Mouse (Mus musculus) layer of hippocampus, adult 18-20 months (tissue): ENCODE results near the gene Prss32. TPM values are rescaled to one million over a fixed set of nuclear protein-coding genes. Genes with fewer than 3 reads are reported as not detected.
"Not testable (repeated sequence)": the region's sequence is repeated elsewhere in the genome, so short reads cannot be mapped to it uniquely, and the experiment has no call there.

Experiments used
- DNase-seq, 2 experiments: peaks; one replicate each; pipeline ENCODE4 v3.0.0; 2022; ENCODE audit warnings: low spot score in 2 of 2
- microRNA-seq, 2 experiments: library from miRNA; unstranded; fragments of <30 nt; microRNA quantifications; one replicate each; pipeline ENCODE4 v1.2.0; 2021
- total RNA-seq, 2 experiments: library from RNA; stranded (reverse); gene quantifications; 2 replicates each; pipeline ENCODE4 v1.2.3; 2021

Gene Prss32
- total RNA-seq, 2 experiments from 2014 or later = not detected

DNA sequence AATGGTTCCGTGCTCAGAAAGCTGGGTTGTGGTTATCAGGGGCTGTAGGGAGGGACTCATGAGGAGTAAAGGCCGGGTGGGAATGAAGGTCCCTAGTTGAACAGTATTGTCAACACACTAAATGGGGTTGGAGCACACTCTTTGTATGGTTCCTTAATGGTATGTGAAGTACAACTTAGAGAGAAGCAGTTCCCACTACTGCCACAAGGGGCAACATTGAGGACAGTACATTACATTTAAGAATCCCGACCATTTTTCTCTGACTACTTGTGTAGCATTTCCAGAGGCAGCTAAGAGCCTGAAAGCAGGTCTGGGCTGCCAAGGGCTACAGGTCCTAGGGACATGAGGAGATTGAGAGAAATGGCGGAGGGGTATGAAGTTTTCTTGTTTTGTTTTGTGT lies 2.5 kb upstream of the Prss32 start:
- peak in 1 of 2 experiments; percentile 80 for DNase-seq

DNA sequence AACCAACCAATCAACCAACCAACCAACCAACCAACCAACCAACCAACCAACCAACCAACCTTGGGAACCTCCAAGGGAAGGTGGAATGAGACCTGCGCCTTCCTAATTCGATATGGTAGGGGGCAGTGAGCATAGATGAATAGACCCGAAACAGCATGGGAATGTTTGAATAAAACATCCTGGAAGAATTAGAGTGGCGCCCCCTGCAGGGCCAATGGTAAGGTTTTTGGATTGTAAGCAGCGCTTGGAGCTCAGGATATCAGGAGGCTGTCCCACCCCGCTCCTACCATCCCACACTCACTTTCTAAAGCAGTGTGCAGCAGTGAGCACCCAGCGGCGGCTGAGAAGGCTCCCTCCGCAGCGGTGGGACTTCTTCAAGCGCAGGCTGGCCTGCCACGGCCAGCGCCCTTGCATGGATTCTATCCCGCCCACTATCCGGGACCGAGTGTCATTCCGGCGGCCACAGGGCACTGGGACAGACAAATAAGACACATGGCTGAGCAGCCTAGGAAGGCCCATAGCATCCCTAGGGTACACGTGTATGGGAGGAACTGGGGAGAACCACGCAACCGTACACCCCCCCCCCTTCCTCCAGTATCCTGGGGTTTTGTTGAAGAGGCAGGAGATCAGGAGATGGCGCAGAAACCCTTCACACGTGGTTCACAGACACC lies 379 bp upstream of the Prss32 start:
- no peak for DNase-seq

DNA sequence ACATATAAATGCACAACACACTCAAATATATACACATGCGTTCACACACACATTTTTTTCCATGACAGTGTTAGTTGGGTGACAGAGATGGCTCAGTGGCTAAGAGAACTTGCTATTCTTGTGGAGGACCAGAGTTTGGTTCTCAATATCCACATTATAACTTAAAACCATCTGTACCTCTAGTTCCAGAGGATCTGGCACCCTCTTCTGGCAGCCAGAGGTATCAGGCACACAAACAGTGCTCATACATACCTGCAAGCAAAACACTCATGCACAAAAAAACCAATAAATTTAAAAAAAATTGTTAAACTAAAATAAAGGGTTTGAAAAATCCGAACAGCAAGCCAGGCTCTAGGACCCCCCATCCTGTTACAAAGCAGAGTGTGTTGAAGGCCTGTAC lies 6.4 kb downstream of the Prss32 start:
- DNase-seq = no peak

DNA sequence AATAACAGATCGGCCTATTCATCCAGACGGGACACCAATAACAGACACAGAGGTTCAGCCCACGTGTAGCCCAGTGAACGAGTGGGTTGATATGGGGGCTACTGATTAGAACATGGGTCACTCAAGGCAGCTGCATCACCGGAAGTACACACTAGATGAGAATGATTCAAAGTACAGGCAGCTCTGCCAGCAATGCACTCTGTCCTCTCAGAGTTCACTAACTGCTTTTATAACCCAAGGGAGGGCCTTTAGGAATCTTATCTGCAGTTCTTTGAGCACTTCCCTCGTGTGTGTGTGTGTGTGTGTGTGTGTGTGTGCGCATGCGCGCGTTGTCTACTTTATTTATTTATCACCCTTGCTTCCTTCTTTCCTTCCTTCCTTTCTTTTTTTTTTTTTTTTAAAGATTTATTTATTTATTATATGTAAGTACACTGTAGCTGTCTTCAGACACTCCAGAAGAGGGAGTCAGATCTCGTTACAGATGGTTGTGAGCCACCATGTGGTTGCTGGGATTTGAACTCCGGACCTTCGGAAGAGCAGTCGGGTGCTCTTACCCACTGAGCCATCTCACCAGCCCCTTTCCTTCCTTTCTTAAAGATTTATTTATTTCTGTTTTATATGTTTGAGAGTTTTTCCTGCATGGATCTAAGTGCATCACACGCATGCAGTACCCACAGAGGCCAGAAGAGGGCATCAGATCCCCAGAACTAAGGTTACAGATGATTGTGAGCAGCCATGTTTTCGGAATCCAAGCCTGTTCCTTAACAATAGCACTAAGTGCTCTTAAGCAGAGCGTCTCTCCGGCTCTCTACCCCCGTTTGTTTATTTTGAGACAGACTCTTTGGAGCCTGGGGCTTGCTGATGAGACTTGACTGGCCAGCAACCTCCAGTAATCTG lies 7.4 kb downstream of the Prss32 start:
- peak in 1 of 2 experiments; percentile 68 for DNase-seq

DNA sequence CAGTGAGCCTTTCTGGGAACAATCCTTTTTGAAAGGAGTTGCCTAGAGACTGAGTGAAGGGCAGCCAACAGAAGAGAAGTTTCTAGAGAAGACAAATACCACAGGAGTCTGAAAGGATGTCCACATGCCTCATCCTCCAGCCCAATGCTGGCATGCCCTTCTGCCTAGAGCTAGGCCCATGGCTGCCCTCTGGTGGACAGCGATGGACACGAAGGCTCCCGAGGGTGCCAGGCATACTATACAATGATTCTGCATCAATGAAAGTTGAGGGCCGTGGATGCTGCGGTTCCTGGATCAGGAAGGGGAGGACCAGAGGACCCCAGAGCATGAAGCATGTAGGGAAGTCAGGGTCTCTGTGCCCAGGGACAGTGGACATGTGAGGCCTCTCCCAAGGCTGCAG lies 9.6 kb downstream of the Prss32 start:
- DNase-seq = no peak

DNA sequence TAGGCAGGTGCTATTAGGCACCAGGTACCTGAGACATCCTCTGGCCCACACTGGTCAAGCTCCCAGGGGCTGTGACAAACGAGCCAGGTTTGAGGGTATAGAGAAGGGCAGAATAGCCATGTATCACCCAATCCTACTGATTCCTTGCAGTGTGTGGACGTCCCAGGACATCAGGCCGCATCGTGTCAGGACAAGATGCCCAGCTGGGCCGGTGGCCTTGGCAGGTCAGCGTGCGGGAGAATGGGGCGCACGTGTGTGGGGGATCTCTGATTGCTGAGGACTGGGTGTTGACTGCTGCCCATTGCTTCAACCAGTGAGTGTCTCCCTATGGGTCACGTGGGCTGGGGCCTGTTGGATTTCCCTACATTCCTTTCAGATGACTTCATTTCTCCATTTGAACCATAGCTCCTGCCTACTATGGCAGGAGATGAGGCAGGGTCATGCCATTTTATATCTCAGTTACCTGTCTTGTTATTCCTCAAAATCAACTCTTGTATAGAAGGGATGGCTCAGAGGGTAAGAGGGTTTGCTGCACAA lies 10.6 kb downstream of the Prss32 start:
- DNase-seq = no peak

DNA sequence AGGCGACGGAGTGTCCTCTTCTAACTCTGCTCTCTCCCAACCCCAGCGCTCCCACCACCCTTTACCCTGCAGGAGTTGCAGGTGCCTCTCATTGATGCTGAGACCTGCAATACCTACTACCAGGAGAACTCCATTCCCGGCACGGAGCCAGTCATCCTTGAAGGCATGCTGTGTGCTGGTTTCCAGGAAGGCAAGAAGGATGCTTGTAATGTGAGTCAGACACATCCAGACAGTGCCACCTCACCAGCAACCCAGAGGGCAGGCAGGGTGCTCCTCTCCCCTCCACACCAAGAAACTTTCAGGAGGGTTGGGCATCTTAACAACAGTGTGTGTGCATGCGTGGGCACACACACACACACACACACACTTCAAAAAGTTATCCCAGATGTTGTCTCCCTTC lies 13.5 kb downstream of the Prss32 start:
- DNase-seq = no peak

DNA sequence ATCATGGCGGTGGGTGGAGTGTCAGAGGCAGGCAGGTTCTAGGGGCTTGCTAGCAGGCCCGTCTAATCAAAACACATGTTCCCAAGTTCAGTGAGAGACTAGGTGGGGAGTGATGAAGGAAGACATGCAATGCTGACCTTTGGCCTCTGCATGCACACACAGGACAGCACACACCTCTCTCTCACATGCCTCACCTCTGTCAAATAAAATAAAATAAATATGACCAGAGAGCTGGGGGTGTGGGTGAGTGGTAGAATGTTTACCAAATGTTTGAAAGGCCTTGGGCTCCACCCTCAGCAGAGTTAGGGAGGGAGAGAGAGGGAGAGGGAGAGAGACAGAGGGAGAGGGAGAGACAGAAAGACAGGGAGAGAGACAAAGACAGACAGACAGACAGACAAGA lies 14.3 kb downstream of the Prss32 start:
- no peak for DNase-seq

DNA sequence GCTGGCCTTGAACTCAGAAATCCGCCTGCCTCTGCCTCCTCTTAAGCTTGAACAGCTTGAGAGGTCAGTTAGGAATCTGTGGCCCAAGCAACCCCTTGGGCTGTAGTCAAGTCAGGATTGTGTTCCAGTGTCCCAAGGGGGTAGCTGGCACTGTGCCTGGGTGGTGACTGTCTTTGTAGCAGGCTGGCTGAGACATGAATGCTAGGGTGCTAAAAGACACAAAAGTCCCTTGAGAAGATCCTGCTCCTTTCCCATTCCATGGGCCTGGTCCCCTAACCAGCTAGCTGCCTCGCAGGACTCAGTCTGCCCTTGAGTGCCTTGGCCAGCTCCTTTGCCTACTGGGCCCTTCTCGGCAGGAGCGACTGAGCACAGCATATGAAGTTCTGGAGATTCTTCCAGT lies 19.3 kb downstream of the Prss32 start:
- no peak for DNase-seq

DNA sequence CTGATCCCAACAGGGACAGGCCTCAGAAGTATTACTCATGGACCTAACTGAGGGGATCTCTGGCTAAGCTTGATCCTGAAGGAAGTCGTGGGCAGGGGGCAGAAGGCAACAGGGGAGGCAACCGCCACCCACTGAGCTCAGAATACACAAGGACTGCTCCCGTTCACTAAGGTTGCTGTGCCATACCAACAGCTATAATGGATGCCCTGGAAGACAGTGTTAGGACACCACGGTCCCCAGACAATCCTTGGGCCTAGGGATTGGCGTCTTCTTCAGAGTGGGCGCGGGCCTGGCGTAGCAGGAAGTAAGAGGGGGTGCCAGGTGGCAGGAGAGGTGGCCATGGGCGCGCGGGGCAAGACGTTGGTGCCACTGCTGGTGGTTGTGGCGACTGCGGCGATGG lies 24.1 kb downstream of the Prss32 start, which contains the start of gene Prss21:
Gene Prss21 (plus strand): TSS at position 301 of the 400 bp plus-strand sequence.
- no peak for DNase-seq

DNA sequence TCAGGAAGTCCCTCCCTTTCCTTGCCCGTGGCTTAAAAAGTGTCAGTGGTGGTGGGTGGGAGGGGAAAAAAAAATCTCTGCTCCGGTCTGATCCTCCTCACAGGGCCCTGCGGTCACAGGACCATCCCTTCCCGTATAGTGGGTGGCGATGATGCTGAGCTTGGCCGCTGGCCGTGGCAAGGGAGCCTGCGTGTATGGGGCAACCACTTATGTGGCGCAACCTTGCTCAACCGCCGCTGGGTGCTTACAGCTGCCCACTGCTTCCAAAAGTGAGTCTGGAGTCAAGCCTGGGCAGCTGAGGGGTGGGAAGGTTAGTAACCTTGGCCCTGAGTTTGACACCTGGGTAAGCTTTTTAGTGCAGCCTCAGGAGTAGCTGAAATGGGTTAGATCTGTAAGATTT lies 24.9 kb downstream of the Prss32 start:
- DNase-seq = no peak

DNA sequence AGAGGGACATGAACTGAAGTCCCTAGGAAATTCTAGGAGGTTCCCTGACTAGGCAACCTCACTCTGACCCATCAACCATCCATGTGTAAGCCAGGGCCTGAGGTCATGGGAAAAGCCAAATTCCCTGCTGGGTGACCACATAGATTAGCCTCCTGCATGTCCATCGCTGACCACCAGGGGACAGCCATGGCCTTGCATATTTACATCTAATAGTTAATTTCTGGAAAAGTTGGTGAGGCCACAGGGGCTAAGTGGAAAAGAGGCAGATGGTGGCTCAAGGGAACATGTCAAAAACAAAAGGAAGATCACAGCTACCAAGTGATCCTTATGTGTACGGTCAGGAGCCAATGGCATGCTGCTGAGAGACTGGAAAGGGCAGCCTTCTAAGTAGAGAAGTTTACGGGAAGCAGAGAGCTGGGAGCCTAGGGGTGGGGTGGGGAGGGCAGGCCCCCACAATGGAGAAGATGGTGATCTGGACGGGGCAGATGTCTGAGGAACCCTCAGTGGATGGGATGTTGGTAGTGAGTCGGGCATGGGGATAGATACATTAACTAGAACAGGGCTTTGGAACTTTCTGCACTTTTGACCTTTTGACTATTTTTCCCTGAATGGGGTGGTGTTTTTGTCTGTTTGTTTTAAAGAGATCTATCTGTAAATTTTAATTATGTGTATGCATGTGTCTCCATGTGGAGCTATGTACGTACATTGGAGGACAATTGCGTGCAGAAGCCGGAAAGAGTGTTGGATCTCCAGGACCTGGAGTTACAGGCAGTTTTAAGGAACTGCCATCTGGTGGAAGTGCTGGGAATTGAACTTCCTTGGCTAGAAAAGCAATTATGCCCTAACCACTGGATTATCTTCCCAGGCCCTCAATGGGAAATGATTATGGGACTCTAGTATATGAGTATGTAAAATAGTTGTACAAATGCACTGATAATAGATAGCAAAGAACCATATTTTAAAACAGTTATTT lies 30.5 kb downstream of the Prss32 start:
- DNase-seq = peak in 1 of 2 experiments; percentile 50

DNA sequence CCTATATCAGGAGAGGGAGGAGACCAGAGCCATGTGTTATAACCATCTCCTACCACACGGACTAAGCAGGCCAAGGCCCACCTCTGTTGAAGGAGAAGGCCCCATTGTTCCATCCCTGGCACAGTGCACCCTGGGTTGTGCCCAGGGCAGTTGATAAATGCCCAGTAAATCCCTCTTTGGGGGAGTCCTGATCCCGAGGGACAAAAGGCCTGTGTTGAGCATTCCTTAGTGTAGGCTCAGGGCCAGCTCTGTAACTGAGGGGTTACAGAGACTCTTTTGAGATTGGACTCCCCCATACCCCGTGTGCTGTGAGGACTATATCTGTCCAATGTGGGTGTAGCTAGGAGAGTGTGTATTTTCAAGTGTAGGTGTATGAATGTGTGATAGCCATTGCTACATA lies 33.1 kb downstream of the Prss32 start:
- DNase-seq = peak in 1 of 2 experiments; percentile 24

DNA sequence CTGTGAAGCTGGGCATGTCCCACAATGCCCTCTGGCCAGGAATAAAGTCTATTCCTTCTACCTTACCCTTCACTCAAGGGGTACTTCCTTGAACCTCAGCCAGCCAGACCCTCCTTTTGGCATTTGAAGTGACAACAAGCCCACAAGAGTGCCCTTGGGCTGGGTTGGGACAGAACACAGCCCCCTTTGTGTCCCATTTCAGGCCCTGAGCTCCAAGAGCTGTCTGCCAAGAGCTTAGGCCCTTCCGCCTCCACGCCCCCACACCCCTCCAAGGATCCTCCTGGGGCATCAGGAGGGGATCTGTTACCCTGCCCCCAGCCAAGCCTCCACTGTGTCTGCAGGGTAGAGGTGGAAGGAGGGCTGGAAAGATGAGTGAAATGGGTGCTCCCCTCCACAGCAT lies 33.5 kb downstream of the Prss32 start:
- DNase-seq = no peak

DNA sequence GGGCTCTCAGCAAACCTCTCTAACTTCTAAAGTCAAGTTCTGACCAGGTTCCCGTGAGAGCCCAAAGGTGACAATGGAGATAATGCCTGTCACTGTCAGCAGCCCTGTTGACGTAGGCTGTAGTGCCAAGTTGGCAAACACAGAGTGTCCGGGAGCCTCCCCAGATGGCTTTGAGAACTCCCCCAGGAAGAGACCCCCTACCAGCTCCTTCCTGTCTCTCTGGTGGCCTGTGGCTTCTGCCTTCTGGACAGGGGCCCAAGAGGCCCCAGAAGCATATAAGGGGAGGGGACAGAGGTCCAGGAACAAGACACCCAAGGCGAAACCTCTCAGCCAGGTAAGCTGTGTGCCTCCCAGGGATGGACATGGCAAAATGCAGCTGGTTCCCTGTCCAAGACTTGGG lies 36.9 kb downstream of the Prss32 start, which contains the start of the genes Dcpp1 and Dcpp2:
Gene Dcpp1 (plus strand): TSS at position 301 of the 400 bp plus-strand sequence.
Gene Dcpp2 (plus strand): TSS at position 305 of the 400 bp plus-strand sequence.
- not testable (repeated sequence) for DNase-seq

Small RNAs within 50 kb of the gene (microRNA-seq; reads per million reads assigned to microRNA genes)
- 0.74 to 2.0 reads per million in 2 experiments for gene Mir5125

Other genes starting within 250 kb of the Prss32 start
- gene Zfp13, start 244.4 kb upstream of the Prss32 start, total RNA-seq = 10 to 100 TPM; 28.0 to 29.6 TPM
- not detected for gene Zscan10, start 243.0 kb upstream of the Prss32 start, total RNA-seq
- gene Mmp25, start 198.6 kb upstream of the Prss32 start, total RNA-seq = under 1 TPM in 1 of 2 experiments, not detected in 1; 0.10 TPM
- not detected for gene Bicdl2, start 183.3 kb upstream of the Prss32 start, total RNA-seq
- 100 to 1,000 TPM; 117 to 122 TPM for gene Hcfc1r1, start 170.3 kb upstream of the Prss32 start, total RNA-seq
- 10 to 100 TPM in 1 of 2 experiments, 1 to 10 TPM in 1; 8.8 to 10.0 TPM for gene Thoc6, start 170.0 kb upstream of the Prss32 start, total RNA-seq
- 1 to 10 TPM; 6.4 to 7.0 TPM for gene Tnfrsf12a, start 166.4 kb upstream of the Prss32 start, total RNA-seq
- gene Cldn6, start 164.6 kb upstream of the Prss32 start, total RNA-seq = not detected
- not detected for gene Cldn9, start 159.8 kb upstream of the Prss32 start, total RNA-seq
- under 1 TPM in 1 of 2 experiments, not detected in 1; 0.33 TPM for gene 1520401A03Rik, start 121.1 kb upstream of the Prss32 start, total RNA-seq
- gene Pkmyt1, start 117.5 kb upstream of the Prss32 start, total RNA-seq = 1 to 10 TPM; 3.4 to 3.8 TPM
- gene Paqr4, start 103.0 kb upstream of the Prss32 start, total RNA-seq = 10 to 100 TPM; 52.0 to 53.6 TPM
- gene Kremen2, start 98.0 kb upstream of the Prss32 start, total RNA-seq = under 1 TPM; 0.30 to 0.52 TPM
- 100 to 1,000 TPM; 390 to 405 TPM for gene Flywch1, start 72.3 kb upstream of the Prss32 start, total RNA-seq
- gene Flywch2, start 57.8 kb upstream of the Prss32 start, total RNA-seq = 1 to 10 TPM; 8.6 to 8.7 TPM
- 100 to 1,000 TPM; 509 to 565 TPM for gene Srrm2, start 53.3 kb upstream of the Prss32 start, total RNA-seq
- gene Elob, start 14.7 kb upstream of the Prss32 start, total RNA-seq = 100 to 1,000 TPM; 355 to 375 TPM
- gene Prss33, start 7.8 kb upstream of the Prss32 start, total RNA-seq = under 1 TPM in 1 of 2 experiments, not detected in 1; 0.41 TPM
- 1 to 10 TPM in 1 of 2 experiments, under 1 TPM in 1; 0.89 to 2.4 TPM for gene Prss41, start 317 bp downstream of the Prss32 start, total RNA-seq
- gene Prss21, start 24.2 kb downstream of the Prss32 start, total RNA-seq = not detected
- gene Dcpp1, start 37.0 kb downstream of the Prss32 start, total RNA-seq = not detected
- not detected for gene Dcpp2, start 37.0 kb downstream of the Prss32 start, total RNA-seq
- gene Dcpp3, start 73.6 kb downstream of the Prss32 start, total RNA-seq = not detected
- gene Sbp, start 97.8 kb downstream of the Prss32 start, total RNA-seq = not detected
- not detected for gene Sbpl, start 111.4 kb downstream of the Prss32 start, total RNA-seq
- gene Prss30, start 136.7 kb downstream of the Prss32 start, total RNA-seq = not detected
- gene Prss22, start 154.2 kb downstream of the Prss32 start, total RNA-seq = not detected
- gene Prss27, start 194.3 kb downstream of the Prss32 start, total RNA-seq = not detected
- gene Kctd5, start 229.6 kb downstream of the Prss32 start, total RNA-seq = 10 to 100 TPM; 23.2 to 25.0 TPM